Mouse (Mus musculus) intestine, embryonic 15.5 days (tissue): ENCODE results near the gene Slc4a8. TPM values are rescaled to one million over a fixed set of nuclear protein-coding genes. Genes with fewer than 3 reads are reported as not detected.

Experiments used
- ATAC-seq: fragments of 200-750 bp; cut with Nextera tagmentation; 2 replicates; pipeline ENCODE4 v1.8.0; 2017; ENCODE audit warnings: moderate TSS enrichment, moderate library complexity
- H3K27ac ChIP-seq: fragments of 300-500 bp; sonication (generic); 2 replicates; pipeline ENCODE4 v1.5.1; 2015; ENCODE audit warnings: mild to moderate bottlenecking, inconsistent platforms
- H3K27me3 ChIP-seq: fragments of 300-500 bp; sonication (generic); replicated peaks from 2 replicates; pipeline ENCODE4 v1.6.1; 2015; ENCODE audit warnings: inconsistent platforms
- H3K36me3 ChIP-seq: fragments of 300-500 bp; sonication (generic); 2 replicates; pipeline ENCODE4 v1.6.1; 2015; ENCODE audit warnings: inconsistent platforms
- H3K4me1 ChIP-seq: fragments of 300-500 bp; sonication (generic); replicated peaks from 2 replicates; pipeline ENCODE4 v1.6.1; 2015; ENCODE audit warnings: inconsistent platforms
- H3K4me2 ChIP-seq: fragments of 300-500 bp; sonication (generic); replicated peaks from 2 replicates; pipeline ENCODE4 v1.6.1; 2015; ENCODE audit warnings: mild to moderate bottlenecking, inconsistent platforms
- H3K4me3 ChIP-seq: fragments of 300-500 bp; sonication (generic); replicated peaks from 2 replicates; pipeline ENCODE4 v1.5.1; 2015; ENCODE audit warnings: inconsistent platforms
- H3K9ac ChIP-seq: fragments of 300-500 bp; sonication (generic); 2 replicates; pipeline ENCODE4 v1.6.1; 2015; ENCODE audit warnings: inconsistent platforms
- H3K9me3 ChIP-seq: fragments of 300-500 bp; sonication (generic); 2 replicates; pipeline ENCODE4 v1.6.1; 2016; ENCODE audit warnings: inconsistent platforms
- WGBS: fragments of 180-500 bp; shearing (Covaris S2); methylation state at CpG from one replicate; pipeline ENCODE4 v1.1.7; 2015; 5-methylcytosine and 5-hydroxymethylcytosine counted together
- polyA plus RNA-seq: library from polyadenylated mRNA; unstranded; fragments of >200 nt; fragmentation: Nextera tagmentation; extraction: Ambion mirVana; gene quantifications from 2 replicates; pipeline ENCODE4 v1.2.1, GENCODE M21; 2015

Gene Slc4a8
- polyA plus RNA-seq, 1 experiment from 2014 or later: 5.0 TPM

GRCm38 (mm10) chr15:100845049-100845879, 83.7 kb downstream of the Slc4a8 start:
- Histone ChIP-seq H3K9me3 (no peaks in the 10 kb centered on the region), H3K27ac (peak overlapping the region; percentile 44; the same call in 1 of the 2 replicates), H3K36me3 (no peaks in the 10 kb centered on the region), H3K9ac (0 out of 2 replicates have a peak overlapping the region, but pooled peaks have one; percentile 5), H3K4me2 (no peak overlapping the region), H3K27me3 (no peaks in the 10 kb centered on the region), H3K4me3 (no peak overlapping the region), H3K4me1 (peaks cover 7% of the 10 kb centered on the region)
- no peak for ATAC-seq
- 49% methylated on average over 26 of the region's 26 CpGs for WGBS

- Histone ChIP-seq H3K36me3 (no peaks in the 10 kb centered on the region), H3K4me1 (peaks cover 7% of the 10 kb centered on the region), H3K27ac (no peak overlapping the region), H3K4me3 (no peak overlapping the region), H3K9ac (no peak overlapping the region), H3K9me3 (no peaks in the 10 kb centered on the region), H3K4me2 (no peak overlapping the region), H3K27me3 (no peaks in the 10 kb centered on the region)
- no peak for ATAC-seq
- 89% methylated on average over 6 of the region's 6 CpGs for WGBS
Measured at GRCm38 (mm10) chr15:100847193-100847592, 85.6 kb downstream of the Slc4a8 start.

GRCm38 (mm10) chr15:100857586-100857985, 96.0 kb downstream of the Slc4a8 start:
- Histone ChIP-seq H3K36me3 (no peaks in the 10 kb centered on the region), H3K27ac (no peak overlapping the region), H3K9ac (no peak overlapping the region), H3K4me2 (no peak overlapping the region), H3K4me1 (no peaks in the 10 kb centered on the region), H3K27me3 (no peaks in the 10 kb centered on the region), H3K9me3 (no peaks in the 10 kb centered on the region), H3K4me3 (no peak overlapping the region)
- WGBS: 55% methylated on average over 3 of the region's 3 CpGs
- no peak for ATAC-seq

- 37% methylated on average over 5 of the region's 5 CpGs for WGBS
- no peak overlapping the region for H3K27ac ChIP-seq
- no peaks in the 10 kb centered on the region for H3K36me3 ChIP-seq
- no peak for ATAC-seq
- H3K9ac ChIP-seq: no peak overlapping the region
- no peaks in the 10 kb centered on the region for H3K4me1 ChIP-seq
- no peak overlapping the region for H3K4me2 ChIP-seq
- H3K9me3 ChIP-seq: no peaks in the 10 kb centered on the region
- H3K4me3 ChIP-seq: no peak overlapping the region
- H3K27me3 ChIP-seq: no peaks in the 10 kb centered on the region
Measured at GRCm38 (mm10) chr15:100860856-100861255, 99.3 kb downstream of the Slc4a8 start.

- Histone ChIP-seq H3K9me3 (no peaks in the 10 kb centered on the region), H3K27ac (no peak overlapping the region), H3K27me3 (peaks cover 11% of the 10 kb centered on the region), H3K4me1 (peaks cover 8% of the 10 kb centered on the region; the same call in 1 of the 2 replicates), H3K9ac (no peak overlapping the region), H3K36me3 (no peaks in the 10 kb centered on the region), H3K4me2 (no peak overlapping the region), H3K4me3 (no peak overlapping the region)
- ATAC-seq: no peak
- WGBS: 50% methylated on average over 3 of the region's 3 CpGs
Measured at GRCm38 (mm10) chr15:100865556-100865955, 104.0 kb downstream of the Slc4a8 start.

GRCm38 (mm10) chr15:100869558-100869957, 108.0 kb downstream of the Slc4a8 start, which contains the start of gene Scn8a:
Scn8a (plus strand) TSS chr15:100869858.
- Histone ChIP-seq H3K4me2 (peak within 1 kb of the TSS; percentile 92), H3K27ac (no peak within 1 kb of the TSS), H3K9me3 (no peaks in the 10 kb centered on the region), H3K27me3 (peaks cover 32% of the 10 kb centered on the region), H3K4me3 (peak within 1 kb of the TSS; percentile 69), H3K9ac (peak within 1 kb of the TSS; percentile 32; the same call in 1 of the 2 replicates), H3K4me1 (peaks cover 15% of the 10 kb centered on the region), H3K36me3 (no peaks in the 10 kb centered on the region)
- ATAC-seq: no peak
- 76% methylated on average over 7 of the region's 7 CpGs for WGBS

- peak overlapping the region; percentile 32; the same call in 1 of the 2 replicates for H3K9ac ChIP-seq
- peaks cover 32% of the 10 kb centered on the region for H3K27me3 ChIP-seq
- peak overlapping the region; percentile 69 for H3K4me3 ChIP-seq
- peak overlapping the region; percentile 92 for H3K4me2 ChIP-seq
- no peaks in the 10 kb centered on the region for H3K9me3 ChIP-seq
- ATAC-seq: peak; percentile 82
- peaks cover 15% of the 10 kb centered on the region for H3K4me1 ChIP-seq
- 3% methylated on average over 56 of the region's 66 CpGs for WGBS
- no peak overlapping the region for H3K27ac ChIP-seq
- H3K36me3 ChIP-seq: no peaks in the 10 kb centered on the region
Measured at GRCm38 (mm10) chr15:100870001-100870774, 108.6 kb downstream of the Slc4a8 start.

GRCm38 (mm10) chr15:100870775-100871106, 109.2 kb downstream of the Slc4a8 start:
- peaks cover 32% of the 10 kb centered on the region for H3K27me3 ChIP-seq
- WGBS: 7% methylated on average over 3 of the region's 69 CpGs

GRCm38 (mm10) chr15:100871107-100872011, 109.8 kb downstream of the Slc4a8 start:
- Histone ChIP-seq H3K4me3 (peak overlapping the region; percentile 69), H3K36me3 (no peaks in the 10 kb centered on the region), H3K27ac (no peak overlapping the region), H3K4me1 (peaks cover 15% of the 10 kb centered on the region), H3K9ac (peak overlapping the region; percentile 54), H3K9me3 (no peaks in the 10 kb centered on the region), H3K4me2 (peak overlapping the region; percentile 92), H3K27me3 (peaks cover 32% of the 10 kb centered on the region)
- ATAC-seq: peak; percentile 68
- under 1% methylated on average over 50 of the region's 53 CpGs for WGBS

More at GRCm38 (mm10) chr15:100870775-100871106, 109.2 kb downstream of the Slc4a8 start:
- Histone ChIP-seq H3K36me3 (no peaks in the 10 kb centered on the region), H3K4me3 (peak overlapping the region; percentile 69), H3K27ac (no peak overlapping the region), H3K9me3 (no peaks in the 10 kb centered on the region), H3K4me1 (peaks cover 15% of the 10 kb centered on the region), H3K4me2 (peak overlapping the region; percentile 92), H3K9ac (peak overlapping the region; percentile 54)
- peak; percentile 81 for ATAC-seq

- peak; percentile 65; the same call in 1 of the 2 replicates for ATAC-seq
- Histone ChIP-seq H3K27me3 (peaks cover 32% of the 10 kb centered on the region), H3K27ac (no peak overlapping the region), H3K9me3 (no peaks in the 10 kb centered on the region), H3K36me3 (no peaks in the 10 kb centered on the region), H3K9ac (no peak overlapping the region), H3K4me1 (peaks cover 15% of the 10 kb centered on the region), H3K4me2 (no peak overlapping the region), H3K4me3 (no peak overlapping the region)
- WGBS: 1% methylated on average over 16 of the region's 16 CpGs
Measured at GRCm38 (mm10) chr15:100873155-100873554, 111.6 kb downstream of the Slc4a8 start.
